Mouse (Mus musculus): Measurements from ENCODE around the gene Pkp4. TPM values are rescaled to one million over a fixed set of nuclear protein-coding genes. Genes with fewer than 3 reads are reported as not detected.

The Pkp4 gene
- polyA plus RNA-seq, 1 experiment: 144 TPM

DNA sequence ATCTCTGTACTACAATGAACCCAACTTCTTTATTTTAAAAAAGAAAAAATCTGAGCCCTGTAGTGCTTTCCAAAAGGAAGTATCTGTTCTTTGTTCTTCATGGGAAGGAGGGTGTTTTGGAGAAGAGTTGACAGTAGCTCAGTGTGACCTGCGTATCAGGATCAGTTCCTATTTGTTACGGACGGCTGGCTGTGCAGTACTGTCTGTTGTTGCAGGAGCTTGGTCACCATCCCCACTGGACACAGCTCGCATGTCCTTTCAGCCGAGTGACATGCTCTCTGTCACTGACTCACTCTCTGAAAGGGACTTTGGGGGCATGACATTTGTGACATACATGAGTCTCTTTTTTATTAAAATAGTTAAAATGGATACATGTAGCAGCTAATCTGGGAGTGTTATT lies 47.1 kb downstream of the Pkp4 start:
- peaks cover 19% of the 10 kb centered on the region for H3K4me1 ChIP-seq (ENCODE audit: control insufficient read depth, insufficient read depth, low read length)
- no peak overlapping the region for H3K4me3 ChIP-seq (ENCODE audit: insufficient read depth, low read length)
- TF ChIP-seq POLR2A (IDR thresholded peaks at IDR 0.05; ENCODE audit: extremely low read depth, insufficient read depth, low read length): no peak
- no peak for TF ChIP-seq CTCF (IDR thresholded peaks at IDR 0.05; ENCODE audit: extremely low read depth, insufficient read depth, low read length)
- no peak overlapping the region for H3K27ac ChIP-seq (ENCODE audit: insufficient read depth, low read length)

DNA sequence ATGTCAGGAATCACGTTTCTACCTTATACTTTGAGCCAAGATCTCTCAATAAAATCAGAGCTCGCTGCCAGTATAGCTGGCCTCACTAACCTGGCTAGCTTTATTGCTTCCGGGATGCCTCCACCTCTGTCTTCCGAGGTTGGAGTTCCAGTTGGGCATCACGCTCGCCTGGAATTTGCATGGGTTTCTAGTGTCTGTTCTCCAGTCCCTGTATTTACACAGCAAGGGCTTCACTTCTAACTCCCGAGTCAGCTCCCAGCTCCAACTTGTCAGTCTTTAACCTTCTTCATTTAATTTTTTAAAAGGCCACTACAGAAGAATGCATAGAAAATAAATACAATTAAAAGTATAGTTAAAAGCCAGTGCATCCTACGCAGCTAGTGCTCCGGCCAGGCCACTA lies 47.6 kb downstream of the Pkp4 start:
- TF ChIP-seq POLR2A (IDR thresholded peaks at IDR 0.05; ENCODE audit: extremely low read depth, insufficient read depth, low read length) (no peak), CTCF (IDR thresholded peaks at IDR 0.05; ENCODE audit: extremely low read depth, insufficient read depth, low read length) (no peak)
- H3K27ac ChIP-seq (ENCODE audit: insufficient read depth, low read length): no peak overlapping the region
- peaks cover 14% of the 10 kb centered on the region for H3K4me1 ChIP-seq (ENCODE audit: control insufficient read depth, insufficient read depth, low read length)

DNA sequence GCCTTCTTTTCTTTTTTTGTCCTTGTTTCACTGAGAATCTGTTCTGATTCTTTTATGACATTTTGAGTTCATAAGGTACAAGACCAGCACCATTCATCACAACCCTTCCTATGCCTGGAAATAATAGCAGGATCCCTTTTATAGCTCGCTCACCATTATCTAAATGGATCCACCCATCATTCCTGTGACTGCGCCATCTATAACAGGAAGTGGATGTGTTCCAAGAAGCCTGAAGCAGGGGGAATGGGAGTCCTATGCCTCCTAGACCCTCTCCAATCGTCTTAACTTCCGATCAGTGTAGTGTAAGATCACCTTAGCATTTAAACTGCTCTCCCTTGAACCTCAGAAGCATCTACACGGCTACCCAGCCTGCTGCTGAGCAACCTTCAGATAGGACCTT lies 50.4 kb downstream of the Pkp4 start:
- no peak overlapping the region for H3K4me3 ChIP-seq (ENCODE audit: insufficient read depth, low read length)
- H3K4me1 ChIP-seq (ENCODE audit: control insufficient read depth, insufficient read depth, low read length): peaks cover 12% of the 10 kb centered on the region
- H3K27ac ChIP-seq (ENCODE audit: insufficient read depth, low read length): no peak overlapping the region
- TF ChIP-seq POLR2A (IDR thresholded peaks at IDR 0.05; ENCODE audit: extremely low read depth, insufficient read depth, low read length) (no peak), CTCF (IDR thresholded peaks at IDR 0.05; ENCODE audit: extremely low read depth, insufficient read depth, low read length) (no peak)

More for the DNA sequence above, 47.6 kb downstream of the Pkp4 start:
- H3K4me3 ChIP-seq (ENCODE audit: insufficient read depth, low read length): no peak overlapping the region

DNA sequence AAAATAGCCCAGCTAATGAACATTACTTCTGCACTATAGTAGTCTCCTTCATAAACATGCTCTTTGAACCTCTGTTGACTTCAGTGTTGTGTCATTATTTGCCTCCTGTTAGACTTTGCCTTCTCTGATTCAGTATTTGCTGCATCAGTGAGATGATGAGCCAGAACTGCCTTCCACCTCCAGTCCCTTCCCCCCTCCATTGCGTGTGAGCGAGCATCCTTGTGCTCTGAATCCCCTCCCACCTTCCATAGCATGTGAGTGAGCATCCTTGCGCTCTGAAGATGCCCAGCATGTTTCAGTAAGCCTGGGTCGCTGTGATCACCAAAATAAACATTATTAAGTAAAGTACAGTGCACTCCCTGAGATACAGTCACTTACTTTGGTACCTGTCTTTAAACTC lies 51.8 kb downstream of the Pkp4 start:
- Histone ChIP-seq H3K4me1 (ENCODE audit: control insufficient read depth, insufficient read depth, low read length) (peaks cover 12% of the 10 kb centered on the region), H3K4me3 (ENCODE audit: insufficient read depth, low read length) (no peak overlapping the region), H3K27ac (ENCODE audit: insufficient read depth, low read length) (no peak overlapping the region)
- no peak for TF ChIP-seq POLR2A (IDR thresholded peaks at IDR 0.05; ENCODE audit: extremely low read depth, insufficient read depth, low read length)
- TF ChIP-seq CTCF (IDR thresholded peaks at IDR 0.05; ENCODE audit: extremely low read depth, insufficient read depth, low read length): no peak

DNA sequence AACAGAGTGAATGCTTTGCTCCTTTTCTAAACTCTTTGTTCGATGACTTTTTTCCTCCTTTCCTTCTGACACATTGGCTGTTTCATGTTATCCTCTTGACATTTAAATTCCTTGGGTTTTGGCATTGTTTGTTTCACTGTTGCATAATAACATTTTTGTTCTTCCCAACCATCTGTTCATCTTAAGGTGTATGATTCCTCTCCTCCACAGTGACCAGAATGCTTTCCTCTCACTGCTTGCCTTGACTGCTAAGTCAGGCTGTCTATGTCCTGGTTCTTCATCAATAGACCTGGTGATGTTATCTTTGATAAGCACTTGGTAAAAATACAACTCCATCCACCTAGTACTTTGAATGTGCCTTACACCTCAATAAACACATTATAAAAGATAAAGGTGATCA lies 52.2 kb downstream of the Pkp4 start:
- Histone ChIP-seq H3K27ac (ENCODE audit: insufficient read depth, low read length) (no peak overlapping the region), H3K4me1 (ENCODE audit: control insufficient read depth, insufficient read depth, low read length) (peaks cover 10% of the 10 kb centered on the region), H3K4me3 (ENCODE audit: insufficient read depth, low read length) (no peak overlapping the region)
- TF ChIP-seq CTCF (IDR thresholded peaks at IDR 0.05; ENCODE audit: extremely low read depth, insufficient read depth, low read length) (no peak), POLR2A (IDR thresholded peaks at IDR 0.05; ENCODE audit: extremely low read depth, insufficient read depth, low read length) (no peak)

DNA sequence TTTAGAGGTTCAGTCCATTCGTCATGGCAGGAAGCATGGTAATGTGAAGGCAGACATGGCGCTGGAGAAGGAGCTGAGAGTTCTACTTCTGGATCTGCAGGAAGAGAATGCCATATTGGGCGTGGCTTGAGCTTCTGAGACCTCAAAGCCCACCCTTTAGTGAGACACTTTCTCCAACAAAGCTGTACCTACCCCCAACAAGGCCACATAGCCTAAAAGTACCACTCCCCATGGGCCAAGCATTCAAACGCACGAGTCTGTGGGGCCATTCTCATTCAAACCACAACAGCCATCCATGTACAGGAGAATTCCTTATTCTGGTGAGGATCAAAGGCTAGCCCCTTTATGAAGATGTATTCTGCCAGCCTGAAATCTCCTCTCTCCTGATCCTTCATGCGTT lies 57.3 kb downstream of the Pkp4 start:
- H3K27ac ChIP-seq (ENCODE audit: insufficient read depth, low read length): no peak overlapping the region
- no peaks in the 10 kb centered on the region for H3K4me1 ChIP-seq (ENCODE audit: control insufficient read depth, insufficient read depth, low read length)
- no peak overlapping the region for H3K4me3 ChIP-seq (ENCODE audit: insufficient read depth, low read length)
- TF ChIP-seq CTCF (IDR thresholded peaks at IDR 0.05; ENCODE audit: extremely low read depth, insufficient read depth, low read length) (no peak), POLR2A (IDR thresholded peaks at IDR 0.05; ENCODE audit: extremely low read depth, insufficient read depth, low read length) (no peak)

DNA sequence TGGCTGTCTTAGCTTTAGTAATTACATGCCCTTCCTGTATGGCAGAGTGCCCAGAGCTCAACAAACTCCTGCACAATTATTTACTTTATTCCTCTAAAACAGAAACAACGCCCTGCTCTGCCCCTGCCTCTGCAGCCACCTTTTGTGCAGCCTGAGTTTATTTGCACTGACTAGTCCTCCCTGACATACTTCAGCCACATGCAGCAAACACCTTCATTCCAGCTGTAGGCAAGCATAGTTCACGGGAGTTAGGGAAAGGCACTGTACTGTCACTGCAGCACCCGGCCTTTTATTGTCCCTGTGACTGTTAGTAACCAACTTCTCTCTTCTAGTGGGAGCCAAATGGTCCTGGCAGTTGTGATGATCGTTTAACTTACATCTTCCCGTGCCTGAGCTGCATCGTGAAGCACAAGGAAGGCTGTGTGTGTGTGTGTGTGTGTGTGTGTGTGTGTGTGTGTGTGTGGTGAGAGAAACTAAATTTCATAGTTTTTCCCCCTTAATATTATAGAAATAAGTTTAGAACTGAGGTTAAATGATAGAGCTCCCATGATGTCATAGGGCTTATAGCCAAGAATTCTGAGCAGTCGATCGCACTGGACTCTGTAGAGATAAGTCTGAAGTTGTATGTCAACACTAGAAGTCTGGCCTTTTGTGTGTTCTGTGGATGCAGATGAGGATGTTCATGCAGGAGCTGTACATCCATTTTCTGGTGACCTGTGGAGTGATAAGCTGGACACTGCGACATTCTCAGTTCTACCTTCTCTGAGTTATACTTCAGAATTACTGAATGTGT lies 59.5 kb downstream of the Pkp4 start:
- Histone ChIP-seq H3K27ac (ENCODE audit: insufficient read depth, low read length) (no peak overlapping the region), H3K4me1 (ENCODE audit: control insufficient read depth, insufficient read depth, low read length) (no peaks in the 10 kb centered on the region), H3K4me3 (ENCODE audit: insufficient read depth, low read length) (no peak overlapping the region)
- no peak for TF ChIP-seq CTCF (IDR thresholded peaks at IDR 0.05; ENCODE audit: extremely low read depth, insufficient read depth, low read length)
- TF ChIP-seq POLR2A (IDR thresholded peaks at IDR 0.05; ENCODE audit: extremely low read depth, insufficient read depth, low read length): no peak

DNA sequence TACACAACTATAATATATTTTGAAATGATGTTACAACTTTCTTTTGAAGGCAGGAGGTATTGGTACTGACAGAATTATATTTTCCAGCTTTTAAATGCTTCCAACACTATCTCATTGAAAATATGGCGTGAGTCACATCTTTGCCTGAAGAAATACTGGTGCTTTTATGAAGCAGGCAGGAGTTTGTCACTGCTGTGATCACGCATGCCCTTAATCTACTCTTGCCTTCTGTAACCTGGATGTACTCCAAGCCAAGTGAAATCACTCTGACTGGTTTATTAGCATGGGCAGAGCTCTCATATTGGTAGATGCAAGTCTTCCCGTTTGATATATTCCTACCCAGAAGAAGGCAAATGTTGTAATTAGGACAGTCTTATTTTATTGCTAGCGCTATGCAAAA lies 65.7 kb downstream of the Pkp4 start:
- H3K4me1 ChIP-seq (ENCODE audit: control insufficient read depth, insufficient read depth, low read length): no peaks in the 10 kb centered on the region; the same call in none of the 2 replicates
- TF ChIP-seq POLR2A (IDR thresholded peaks at IDR 0.05; ENCODE audit: extremely low read depth, insufficient read depth, low read length): no peak
- TF ChIP-seq CTCF (IDR thresholded peaks at IDR 0.05; ENCODE audit: extremely low read depth, insufficient read depth, low read length): no peak
- H3K27ac ChIP-seq (ENCODE audit: insufficient read depth, low read length): no peak overlapping the region
- H3K4me3 ChIP-seq (ENCODE audit: insufficient read depth, low read length): no peak overlapping the region

DNA sequence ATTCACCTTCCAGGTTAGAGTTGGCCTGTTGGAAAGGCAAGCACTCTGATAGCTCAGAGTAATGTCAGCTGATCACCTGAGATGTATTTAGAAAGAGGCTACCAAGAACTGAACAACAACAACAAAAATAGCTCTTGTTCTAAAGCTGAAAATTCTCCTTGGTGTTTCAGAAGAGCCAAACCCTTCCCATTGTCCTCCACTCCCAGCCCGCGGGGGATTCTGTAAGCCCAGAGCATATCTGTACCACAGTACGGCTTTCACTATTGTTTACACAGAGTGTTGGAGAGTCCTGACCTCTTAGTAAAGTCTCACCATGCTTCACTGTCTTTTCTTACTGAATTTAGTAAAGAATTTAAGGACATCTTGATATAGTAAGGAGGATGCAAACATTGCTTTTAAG lies 66.4 kb downstream of the Pkp4 start:
- Histone ChIP-seq H3K4me3 (ENCODE audit: insufficient read depth, low read length) (no peak overlapping the region), H3K27ac (ENCODE audit: insufficient read depth, low read length) (0 out of 2 replicates have a peak overlapping the region, but pooled peaks have one; percentile 69), H3K4me1 (ENCODE audit: control insufficient read depth, insufficient read depth, low read length) (no peaks in the 10 kb centered on the region; the same call in none of the 2 replicates)
- TF ChIP-seq POLR2A (IDR thresholded peaks at IDR 0.05; ENCODE audit: extremely low read depth, insufficient read depth, low read length) (no peak), CTCF (IDR thresholded peaks at IDR 0.05; ENCODE audit: extremely low read depth, insufficient read depth, low read length) (no peak)

All from cortical plate, adult 2 months (tissue).